ENCODE assay signal across 15 mouse cellular contexts in the genomic region with DNA sequence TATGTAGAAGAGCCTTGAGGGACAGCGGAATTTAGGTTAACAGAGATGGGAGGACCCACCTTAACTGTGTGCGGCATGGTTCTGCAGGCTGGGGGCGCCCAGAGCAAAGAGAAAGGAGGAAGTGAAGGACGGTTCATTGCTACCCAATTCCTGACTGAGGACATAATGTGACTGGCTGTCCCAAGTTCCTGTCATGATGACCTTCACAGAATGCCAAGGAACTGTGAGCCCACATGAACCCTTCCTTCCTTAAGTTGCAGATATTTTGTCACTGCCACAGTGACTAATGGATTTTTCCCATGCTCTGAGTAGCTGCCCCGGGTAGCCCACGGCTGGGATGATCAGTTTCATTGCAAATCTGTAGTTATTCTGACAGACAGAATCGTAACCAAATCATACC.
"Had no signal": no experiment of that assay in that cellular context is flagged by ENCODE, and none has a peak within 500 bp of the region (broad histone marks: within the 10 kb centered on the region; RNA-seq: fewer than 3 reads in every experiment).

No protein-coding gene starts in this region.

- H3K9me3 ChIP-seq: limb, embryonic 13.5 days; liver, embryonic 15.5 days; midbrain, embryonic 10.5 days; midbrain, embryonic 15.5 days; neural tube, embryonic 13.5 days had no signal

- H3K4me1 ChIP-seq: liver, embryonic 15.5 days; midbrain, embryonic 10.5 days had no signal

- H3K36me3 ChIP-seq: liver, embryonic 15.5 days; midbrain, embryonic 10.5 days; midbrain, embryonic 15.5 days; neural tube, embryonic 13.5 days had no signal

- H3K9ac ChIP-seq: limb, embryonic 13.5 days; liver, embryonic 15.5 days; lung, embryonic 14.5 days; midbrain, embryonic 15.5 days; neural tube, embryonic 13.5 days had no signal

- H3K27me3 ChIP-seq: limb, embryonic 13.5 days; liver, embryonic 15.5 days; midbrain, embryonic 15.5 days; neural tube, embryonic 13.5 days had no signal

- ATAC-seq: midbrain, embryonic 15.5 days had no signal

- H3K27ac ChIP-seq: limb, embryonic 13.5 days; liver, embryonic 15.5 days; macrophage; midbrain, embryonic 10.5 days; midbrain, embryonic 15.5 days had no signal

- DNase-seq: kidney, adult 8-10 months; kidney, postnatal 25 days; layer of hippocampus, postnatal 36 days; left cerebral cortex, postnatal 4 days; lung, embryonic 14.5 days; lung, postnatal 10 days; retina, postnatal 1 day; right cerebral cortex, postnatal 4 days; thymus, postnatal 4 days had no signal

- H3K4me2 ChIP-seq: limb, embryonic 13.5 days; liver, embryonic 15.5 days; lung, embryonic 14.5 days; midbrain, embryonic 15.5 days; neural tube, embryonic 13.5 days had no signal

- H3K4me3 ChIP-seq: limb, embryonic 13.5 days; liver, embryonic 15.5 days; midbrain, embryonic 10.5 days; midbrain, embryonic 15.5 days; neural tube, embryonic 13.5 days had no signal
